Mouse (Mus musculus) liver, embryonic 12.5 days (tissue): ENCODE measurements at regions not wholly inside any gene's neighbourhood (a gene's known extent, or its start where the extent isn't known, plus 50 kb on each side); places are given as distances from the start of the nearest gene placed in this dataset.
"Not testable (repeated sequence)": the region's sequence is repeated elsewhere in the genome, so short reads cannot be mapped to it uniquely, and the experiment has no call there.

Source experiments
- ATAC-seq: fragments of 200-750 bp; cut with Nextera tagmentation; 2 replicates; pipeline ENCODE4 v1.8.0; 2017; ENCODE audit warnings: moderate number of reproducible peaks, mild to moderate bottlenecking, moderate library complexity
- H3K27ac ChIP-seq: fragments of 300-500 bp; sonication (generic); 2 replicates; pipeline ENCODE4 v1.5.1; 2016; ENCODE audit warnings: mild to moderate bottlenecking
- H3K27me3 ChIP-seq: fragments of 300-500 bp; sonication (generic); replicated peaks from 2 replicates; pipeline ENCODE4 v1.6.1; 2016; ENCODE audit warnings: mild to moderate bottlenecking, moderate library complexity
- H3K36me3 ChIP-seq: fragments of 300-500 bp; sonication (generic); 2 replicates; pipeline ENCODE4 v1.6.1; 2016; ENCODE audit warnings: mild to moderate bottlenecking, moderate library complexity
- H3K4me1 ChIP-seq: fragments of 300-500 bp; sonication (generic); 2 replicates; pipeline ENCODE4 v1.6.1; 2016
- H3K4me2 ChIP-seq: fragments of 300-500 bp; sonication (generic); 2 replicates; pipeline ENCODE4 v1.6.1; 2016; ENCODE audit warnings: mild to moderate bottlenecking, moderate library complexity
- H3K4me3 ChIP-seq: fragments of 300-500 bp; sonication (generic); 2 replicates; pipeline ENCODE4 v1.5.1; 2016; ENCODE audit warnings: mild to moderate bottlenecking, moderate library complexity
- H3K9ac ChIP-seq: fragments of 300-500 bp; sonication (generic); 2 replicates; pipeline ENCODE4 v1.6.1; 2016; ENCODE audit warnings: mild to moderate bottlenecking, moderate library complexity
- H3K9me3 ChIP-seq: fragments of 300-500 bp; sonication (generic); replicated peaks from 2 replicates; pipeline ENCODE4 v1.6.1; 2016; ENCODE audit warnings: mild to moderate bottlenecking, moderate library complexity
- WGBS: fragments of 180-500 bp; shearing (Covaris S2); methylation state at CpG from one replicate; pipeline ENCODE4 v1.1.7; 2016; ENCODE audit not compliant: insufficient replicate concordance; 5-methylcytosine and 5-hydroxymethylcytosine counted together

GRCm38 (mm10) chr6:73576708-73577107, 107.2 kb upstream of the 4931417E11Rik start:
- no peak overlapping the region for H3K4me2 ChIP-seq
- 43% methylated on average over 2 of the region's 2 CpGs for WGBS
- no peaks in the 10 kb centered on the region for H3K36me3 ChIP-seq
- H3K9ac ChIP-seq, result no peak overlapping the region
- no peaks in the 10 kb centered on the region for H3K4me1 ChIP-seq
- H3K9me3 ChIP-seq, result no peaks in the 10 kb centered on the region
- no peak for ATAC-seq
- H3K4me3 ChIP-seq, result no peak overlapping the region
- no peaks in the 10 kb centered on the region for H3K27me3 ChIP-seq
- H3K27ac ChIP-seq, result no peak overlapping the region

GRCm38 (mm10) chr6:73560000-73560399, 90.5 kb upstream of the 4931417E11Rik start:
- H3K27me3 ChIP-seq, result no peaks in the 10 kb centered on the region
- H3K36me3 ChIP-seq, result no peaks in the 10 kb centered on the region
- no peaks in the 10 kb centered on the region for H3K4me1 ChIP-seq
- no peak overlapping the region for H3K4me3 ChIP-seq
- peak; percentile 77; the same call in 1 of the 2 replicates for ATAC-seq
- 25% methylated on average over 2 of the region's 2 CpGs for whole genome bisulfite sequencing
- H3K9me3 ChIP-seq, result no peaks in the 10 kb centered on the region
- H3K4me2 ChIP-seq, result no peak overlapping the region
- no peak overlapping the region for H3K27ac ChIP-seq
- H3K9ac ChIP-seq, result no peak overlapping the region

- Histone ChIP-seq H3K27me3 (no peaks in the 10 kb centered on the region), H3K4me1 (peaks cover 23% of the 10 kb centered on the region), H3K9me3 (no peaks in the 10 kb centered on the region), H3K36me3 (no peaks in the 10 kb centered on the region), H3K4me2 (peak overlapping the region; percentile 18; the same call in 1 of the 2 replicates), H3K4me3 (no peak overlapping the region), H3K27ac (0 out of 2 replicates have a peak overlapping the region, but pooled peaks have one; percentile 25), H3K9ac (no peak overlapping the region)
- 46% methylated on average over 1 of the region's 1 CpGs for WGBS
- peak; percentile 75 for ATAC-seq
These were observed 61.1 kb upstream of the 4931417E11Rik start for GRCm38 (mm10) chr6:73530559-73530958.

- Histone ChIP-seq H3K4me2 (peak overlapping the region; percentile 18; the same call in 1 of the 2 replicates), H3K36me3 (no peaks in the 10 kb centered on the region), H3K9me3 (no peaks in the 10 kb centered on the region), H3K27me3 (no peaks in the 10 kb centered on the region), H3K4me1 (peaks cover 23% of the 10 kb centered on the region), H3K27ac (0 out of 2 replicates have a peak overlapping the region, but pooled peaks have one; percentile 25), H3K4me3 (no peak overlapping the region), H3K9ac (no peak overlapping the region)
- ATAC-seq, result peak; percentile 95
- WGBS, result 40% methylated on average over 1 of the region's 1 CpGs
These were observed 60.6 kb upstream of the 4931417E11Rik start for GRCm38 (mm10) chr6:73530098-73530497.

- no peaks in the 10 kb centered on the region for H3K9me3 ChIP-seq
- no peak overlapping the region for H3K4me3 ChIP-seq
- no peaks in the 10 kb centered on the region for H3K4me1 ChIP-seq
- 46% methylated on average over 9 of the region's 9 CpGs for WGBS
- no peak overlapping the region for H3K27ac ChIP-seq
- H3K4me2 ChIP-seq, result no peak overlapping the region
- ATAC-seq, result no peak
- no peaks in the 10 kb centered on the region for H3K27me3 ChIP-seq
- H3K36me3 ChIP-seq, result no peaks in the 10 kb centered on the region
- no peak overlapping the region for H3K9ac ChIP-seq
These were observed 54.2 kb upstream of the 4931417E11Rik start for GRCm38 (mm10) chr6:73523658-73524057.

- H3K36me3 ChIP-seq, H3K4me3 ChIP-seq, H3K9me3 ChIP-seq, H3K4me1 ChIP-seq, ATAC-seq, H3K27me3 ChIP-seq, H3K27ac ChIP-seq, H3K9ac ChIP-seq, H3K4me2 ChIP-seq: not testable (repeated sequence)
- 69% methylated on average over 4 of the region's 4 CpGs for WGBS
These were observed 50.4 kb upstream of the 4931417E11Rik start for GRCm38 (mm10) chr6:73519894-73520293.
